Mouse (Mus musculus) thymus, postnatal 25 days (tissue): ENCODE measurements around the gene Zbtb1.
"Not testable (repeated sequence)": the region's sequence is repeated elsewhere in the genome, so short reads cannot be mapped to it uniquely, and the experiment has no call there.

Experiments
- DNase-seq: peaks from one replicate; pipeline ENCODE4 v3.0.0; 2022

Gene Zbtb1

GRCm38 (mm10) chr12:76405183-76405970 is 35.3 kb downstream of the Zbtb1 start:
- DNase-seq = peak; percentile 13

DNA sequence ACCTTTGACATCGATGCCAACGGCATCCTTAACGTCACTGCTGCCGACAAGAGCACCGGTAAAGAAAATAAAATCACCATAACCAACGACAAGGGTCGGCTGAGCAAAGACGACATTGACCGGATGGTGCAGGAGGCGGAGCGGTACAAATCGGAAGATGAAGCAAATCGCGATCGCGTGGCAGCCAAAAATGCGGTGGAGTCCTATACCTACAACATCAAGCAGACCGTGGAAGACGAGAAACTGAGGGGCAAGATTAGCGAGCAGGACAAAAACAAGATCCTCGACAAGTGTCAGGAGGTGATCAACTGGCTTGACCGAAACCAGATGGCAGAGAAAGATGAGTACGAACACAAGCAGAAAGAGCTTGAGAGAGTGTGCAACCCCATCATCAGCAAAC is 35.9 kb downstream of the Zbtb1 start:
- peak; percentile 21 for DNase-seq

GRCm38 (mm10) chr12:76407184-76407583 is 37.1 kb downstream of the Zbtb1 start:
- DNase-seq = no peak

- no peak for DNase-seq
Observed at GRCm38 (mm10) chr12:76409166-76409565, 39.1 kb downstream of the Zbtb1 start.

GRCm38 (mm10) chr12:76415383-76416010 is 45.4 kb downstream of the Zbtb1 start:
- no peak for DNase-seq

DNA sequence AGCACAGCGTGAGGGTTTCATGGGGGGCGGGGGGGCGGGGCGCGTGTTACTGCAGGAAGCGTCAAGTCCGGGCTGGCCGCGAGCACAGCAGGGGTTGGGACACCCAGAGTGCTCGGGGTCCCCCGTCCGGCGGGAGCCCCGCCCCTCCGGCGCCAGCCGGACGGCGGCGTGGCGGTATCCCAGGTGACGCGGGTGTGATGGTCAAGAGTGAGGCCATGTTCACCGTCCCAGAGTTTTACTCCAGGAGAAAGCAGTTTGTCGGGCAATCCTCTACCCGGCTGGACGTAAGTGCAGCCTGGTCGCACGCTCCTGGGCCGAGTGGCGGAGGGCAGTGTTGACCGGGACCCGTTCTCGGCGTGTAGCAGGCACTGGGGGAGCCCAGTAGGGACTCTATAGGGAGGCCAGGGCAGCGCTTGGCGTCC is 47.4 kb downstream of the Zbtb1 start, which contains the start of gene Ppp1r36:
TSS of gene Ppp1r36 (plus strand) at position 106 of the 422 bp plus-strand sequence.
- DNase-seq = no peak

DNA sequence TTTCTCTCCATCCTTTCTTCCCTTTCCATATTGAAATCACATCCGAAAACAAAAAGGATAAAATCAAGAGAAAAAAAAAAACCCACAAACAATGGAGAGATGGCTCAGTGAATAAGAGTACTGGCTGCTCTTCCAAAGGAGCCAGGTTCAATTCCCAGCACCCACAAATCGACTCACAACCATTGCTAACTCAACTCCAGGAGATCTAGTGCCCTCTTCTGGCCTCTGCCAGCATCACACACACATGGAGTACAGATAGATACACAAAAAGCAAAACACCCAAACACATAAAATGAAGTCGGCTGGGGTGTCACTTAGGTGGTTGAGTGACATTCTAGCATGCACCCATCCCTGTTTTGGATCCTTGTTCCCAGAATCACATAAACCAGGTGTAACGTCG is 48.3 kb downstream of the Zbtb1 start:
- DNase-seq = no peak

GRCm38 (mm10) chr12:76425256-76425655 is 55.2 kb downstream of the Zbtb1 start:
- DNase-seq = no peak

DNA sequence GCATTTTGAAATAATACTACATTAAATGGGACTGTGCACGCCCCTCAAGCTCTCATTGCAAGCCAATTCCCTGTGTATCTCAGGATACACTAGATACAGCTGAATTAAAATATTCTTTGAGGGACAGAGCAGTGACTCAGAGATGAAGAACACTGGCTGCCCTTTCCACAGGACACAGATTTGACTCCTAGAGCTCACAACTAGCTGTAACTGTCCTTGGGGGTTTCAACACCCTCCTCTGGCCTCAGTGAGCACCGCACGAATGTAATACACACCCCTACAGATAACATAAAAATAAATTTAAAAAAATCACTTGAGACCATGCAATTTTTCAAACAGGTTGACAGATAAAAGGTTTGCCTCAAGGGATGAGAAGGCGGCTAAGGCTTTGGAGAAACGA is 57.5 kb downstream of the Zbtb1 start:
- DNase-seq = no peak

DNA sequence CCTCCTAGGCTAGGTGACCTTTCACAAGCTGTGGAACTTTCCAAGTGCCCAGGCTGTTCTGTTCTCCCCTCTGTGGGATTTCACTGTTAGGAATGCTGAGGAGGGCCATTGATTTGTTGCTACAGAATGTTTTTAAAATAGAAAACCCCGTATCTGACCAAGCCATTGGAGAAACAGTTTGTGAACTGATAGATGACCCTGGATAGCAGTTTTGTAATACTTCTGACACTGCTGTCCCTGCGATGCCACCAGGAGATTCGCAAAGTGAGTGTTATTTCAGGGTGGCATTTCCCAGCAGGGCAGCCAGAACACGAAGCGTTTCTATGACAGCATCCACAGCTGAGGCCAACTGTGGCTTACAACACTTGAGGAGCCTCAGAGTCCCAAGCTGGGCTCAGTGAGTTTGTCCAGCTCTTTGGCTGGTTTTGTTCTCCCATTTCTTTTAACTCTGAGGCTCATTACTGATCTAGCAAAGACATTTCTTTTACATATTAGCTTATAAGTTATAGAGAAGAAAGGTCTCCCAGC is 60.9 kb downstream of the Zbtb1 start:
- DNase-seq = no peak

- DNase-seq = no peak
Observed at GRCm38 (mm10) chr12:76431431-76431830, 61.4 kb downstream of the Zbtb1 start.

- no peak for DNase-seq
Observed at GRCm38 (mm10) chr12:76434111-76434510, 64.0 kb downstream of the Zbtb1 start.

- DNase-seq = no peak
Observed at GRCm38 (mm10) chr12:76435084-76435483, 65.0 kb downstream of the Zbtb1 start.

GRCm38 (mm10) chr12:76435549-76435948 is 65.5 kb downstream of the Zbtb1 start:
- no peak for DNase-seq

DNA sequence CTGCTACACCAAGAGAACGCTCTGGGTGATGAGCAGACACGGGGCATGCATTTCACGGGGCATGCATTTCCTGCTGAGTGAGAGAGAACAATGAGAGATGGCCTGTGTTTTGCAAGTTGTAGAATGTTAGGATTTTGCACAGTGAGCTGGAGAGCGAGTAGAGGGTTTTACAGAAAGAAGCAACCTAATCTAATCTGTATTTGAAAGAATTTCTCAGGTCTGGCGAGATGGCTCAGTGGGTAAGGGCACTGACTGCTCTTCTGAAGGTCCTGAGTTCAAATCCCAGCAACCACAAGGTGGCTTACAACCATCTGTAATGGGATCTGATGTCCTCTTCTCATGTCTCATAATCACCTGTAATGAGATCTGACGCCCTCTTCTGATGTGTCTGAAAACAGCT is 73.4 kb downstream of the Zbtb1 start:
- DNase-seq = not testable (repeated sequence)

GRCm38 (mm10) chr12:76444359-76444772 is 74.3 kb downstream of the Zbtb1 start:
- DNase-seq = peak; percentile 4

- no peak for DNase-seq
Observed at GRCm38 (mm10) chr12:76444862-76445261, 74.8 kb downstream of the Zbtb1 start.

GRCm38 (mm10) chr12:76446201-76446600 is 76.1 kb downstream of the Zbtb1 start:
- DNase-seq = no peak
